Mouse (Mus musculus): ENCODE measurements around the gene Col27a1. TPM values are rescaled to one million over a fixed set of nuclear protein-coding genes. Genes with fewer than 3 reads are reported as not detected.
A peak's percentile ranks its signal among the peaks of the same experiment; 100 is the strongest.

The Col27a1 gene
- polyA plus RNA-seq, 1 experiment from 2014 or later, result 4.3 TPM

DNA sequence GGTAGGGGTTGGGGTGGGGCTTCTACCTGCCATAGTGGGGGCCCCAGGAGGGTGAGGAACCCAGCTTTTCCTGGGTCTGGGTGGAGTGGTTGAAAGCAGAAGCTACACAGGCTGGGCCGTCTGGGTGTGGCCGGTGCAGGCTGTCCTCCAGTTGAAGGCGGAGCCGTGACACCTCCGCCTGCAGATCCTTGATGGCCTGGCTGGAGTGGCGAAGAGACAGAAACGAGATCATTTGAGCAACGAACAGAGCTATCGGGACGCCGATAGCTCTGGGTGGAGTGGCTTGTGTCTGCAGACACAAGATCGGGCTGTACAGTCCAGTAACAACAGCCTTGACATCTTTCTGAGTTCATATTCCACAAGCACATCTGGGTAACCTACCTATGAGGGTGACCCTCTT lies 160.5 kb downstream of the Col27a1 start:
- 57% methylated on average over 12 of the region's 12 CpGs for whole genome bisulfite sequencing
- Histone ChIP-seq H3K9me3 (no peaks in the 10 kb centered on the region), H3K4me3 (no peak overlapping the region), H3K27me3 (ENCODE audit: insufficient read depth, poor library complexity, severe bottlenecking) (0 out of 2 replicates have a peak, but pooled peaks cover 7% of the 10 kb centered on the region), H3K4me1 (0 out of 2 replicates have a peak, but pooled peaks cover 3% of the 10 kb centered on the region), H3K36me3 (peaks cover 43% of the 10 kb centered on the region), H3K27ac (no peak overlapping the region)
- no peak for DNase-seq (ENCODE audit: low spot score)

DNA sequence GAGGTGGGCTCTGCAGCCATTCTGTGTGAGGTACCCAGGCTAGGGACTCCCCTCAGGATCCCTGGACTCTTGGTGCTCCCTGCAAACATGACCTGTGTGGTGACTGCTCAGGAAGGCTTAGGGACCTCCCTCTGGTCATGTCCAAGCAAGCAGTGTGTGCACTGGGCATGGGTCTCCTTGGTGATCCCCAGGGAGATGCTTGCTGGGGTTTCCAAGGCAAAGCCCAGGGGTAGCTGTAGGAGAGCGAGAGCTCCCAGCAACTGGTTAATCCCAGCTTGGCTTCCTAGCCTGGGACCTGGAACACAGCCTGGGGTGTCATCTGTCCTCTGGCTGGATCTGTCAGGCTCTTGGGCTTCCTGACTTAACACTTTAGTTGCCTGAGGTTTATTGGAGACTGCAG lies 161.6 kb downstream of the Col27a1 start:
- 78% methylated on average over 1 of the region's 1 CpGs for WGBS
- H3K27ac ChIP-seq, result no peak overlapping the region
- H3K9me3 ChIP-seq, result no peaks in the 10 kb centered on the region
- H3K4me1 ChIP-seq, result 0 out of 2 replicates have a peak, but pooled peaks cover 3% of the 10 kb centered on the region
- H3K4me3 ChIP-seq, result no peak overlapping the region
- 0 out of 2 replicates have a peak, but pooled peaks cover 7% of the 10 kb centered on the region for H3K27me3 ChIP-seq (ENCODE audit: insufficient read depth, poor library complexity, severe bottlenecking)
- no peak for DNase-seq (ENCODE audit: low spot score)
- H3K36me3 ChIP-seq, result peaks cover 41% of the 10 kb centered on the region

DNA sequence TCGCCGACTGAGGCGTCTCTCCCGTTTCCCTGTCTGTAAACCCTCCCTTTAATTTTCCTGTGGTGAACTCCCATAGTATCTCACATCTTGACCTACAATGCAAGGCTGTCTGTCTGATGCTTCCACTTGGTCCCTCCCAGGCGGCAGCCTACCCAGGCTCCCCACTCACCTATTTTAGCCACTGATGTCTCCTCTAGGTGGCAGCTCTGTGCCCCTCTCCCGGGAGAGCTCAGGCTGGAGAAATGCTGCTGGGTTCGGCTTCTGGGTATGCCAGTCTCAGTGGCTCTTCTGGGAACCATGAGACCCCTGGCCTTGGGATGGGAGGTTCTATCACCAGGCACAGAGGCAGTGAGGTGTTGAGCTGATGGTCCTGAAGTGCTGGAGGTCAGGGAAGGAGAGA lies 163.7 kb downstream of the Col27a1 start:
- Histone ChIP-seq H3K4me3 (no peak overlapping the region), H3K27me3 (ENCODE audit: insufficient read depth, poor library complexity, severe bottlenecking) (0 out of 2 replicates have a peak, but pooled peaks cover 7% of the 10 kb centered on the region), H3K27ac (no peak overlapping the region), H3K36me3 (peaks cover 54% of the 10 kb centered on the region), H3K9me3 (no peaks in the 10 kb centered on the region), H3K4me1 (0 out of 2 replicates have a peak, but pooled peaks cover 3% of the 10 kb centered on the region)
- DNase-seq (ENCODE audit: low spot score), result no peak
- WGBS, result 67% methylated on average over 7 of the region's 7 CpGs

DNA sequence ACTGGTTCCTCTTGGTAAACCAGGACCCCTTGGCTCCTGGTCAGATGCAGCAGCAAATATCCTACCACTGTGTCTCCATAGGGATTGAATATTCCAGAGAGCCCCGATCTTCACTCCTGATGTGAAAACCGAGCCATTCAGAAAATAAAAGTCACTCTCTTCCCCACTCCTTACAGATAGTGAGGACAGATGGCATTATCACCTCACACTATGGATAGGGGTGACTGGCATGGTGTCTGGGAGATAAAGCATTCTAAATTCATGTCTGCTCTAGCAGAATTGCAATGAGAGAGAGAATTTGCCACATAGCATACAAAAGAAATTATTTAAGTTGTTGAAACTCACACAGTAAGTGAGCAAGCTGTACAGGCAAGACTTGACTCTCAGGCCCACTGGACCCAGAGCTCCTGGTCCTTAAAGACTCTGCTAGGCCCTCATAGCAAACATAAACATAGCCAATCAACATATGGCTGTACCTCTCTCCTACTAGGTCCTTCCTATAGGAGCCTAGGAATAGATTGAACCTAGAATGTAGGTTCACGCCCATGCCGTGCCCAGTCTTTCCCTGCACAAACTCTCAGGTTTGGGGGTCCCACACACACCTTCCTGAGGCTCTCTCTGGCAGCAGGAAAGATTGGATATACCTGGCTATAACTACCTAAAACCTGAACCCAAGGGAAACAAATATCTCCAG lies 169.0 kb downstream of the Col27a1 start:
- DNase-seq (ENCODE audit: low spot score), result no peak
- WGBS, result 72% methylated on average over 4 of the region's 4 CpGs
- Histone ChIP-seq H3K4me1 (no peaks in the 10 kb centered on the region), H3K27ac (no peak overlapping the region), H3K9me3 (no peaks in the 10 kb centered on the region), H3K36me3 (peaks cover 43% of the 10 kb centered on the region), H3K4me3 (no peak overlapping the region), H3K27me3 (ENCODE audit: insufficient read depth, poor library complexity, severe bottlenecking) (no peaks in the 10 kb centered on the region)

DNA sequence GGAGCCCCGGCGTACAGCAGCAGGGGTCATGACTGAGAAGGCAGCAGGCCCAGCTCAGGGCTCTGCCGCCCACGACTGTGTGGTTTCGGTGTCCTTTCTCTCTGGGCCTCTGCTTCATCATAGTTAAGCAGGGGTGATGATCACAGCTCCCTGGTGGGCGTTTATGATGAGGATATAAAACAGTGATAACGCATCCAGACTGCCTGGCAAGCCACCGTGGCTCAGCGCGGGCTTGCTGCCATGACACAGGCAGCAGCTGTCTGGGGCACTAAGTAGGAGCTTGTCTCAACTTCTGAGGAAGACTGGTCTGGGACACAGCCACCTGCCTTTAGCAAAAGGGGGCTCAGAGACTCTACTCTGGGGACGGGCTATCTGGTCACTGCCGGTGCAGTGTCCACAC lies 169.7 kb downstream of the Col27a1 start:
- WGBS, result 89% methylated on average over 12 of the region's 12 CpGs
- Histone ChIP-seq H3K4me1 (no peaks in the 10 kb centered on the region), H3K27me3 (ENCODE audit: insufficient read depth, poor library complexity, severe bottlenecking) (no peaks in the 10 kb centered on the region), H3K9me3 (no peaks in the 10 kb centered on the region), H3K36me3 (peaks cover 43% of the 10 kb centered on the region), H3K27ac (no peak overlapping the region), H3K4me3 (no peak overlapping the region)
- no peak for DNase-seq (ENCODE audit: low spot score)

DNA sequence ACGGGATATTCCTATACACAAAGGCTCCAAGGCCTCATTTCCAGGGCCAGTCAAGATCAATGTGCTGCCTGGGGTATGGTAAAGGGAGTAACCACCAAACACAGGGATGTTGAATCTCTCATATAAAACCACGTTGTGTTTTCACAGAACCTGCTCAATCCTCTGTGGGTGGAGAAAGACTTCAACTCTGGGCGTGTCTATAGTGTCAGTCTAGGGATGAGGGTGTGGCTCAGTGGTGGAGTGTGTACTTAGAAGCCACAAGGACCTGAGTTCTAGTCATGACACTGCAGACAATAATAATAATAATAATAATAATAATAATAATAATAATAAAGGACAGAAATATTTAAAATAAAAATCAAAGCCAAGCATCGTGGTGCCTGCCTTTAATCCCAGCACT lies 170.5 kb downstream of the Col27a1 start:
- H3K36me3 ChIP-seq, result peaks cover 43% of the 10 kb centered on the region
- H3K27ac ChIP-seq, result no peak overlapping the region
- no peaks in the 10 kb centered on the region for H3K9me3 ChIP-seq
- peaks cover 4% of the 10 kb centered on the region for H3K4me1 ChIP-seq
- no peak for DNase-seq (ENCODE audit: low spot score)
- no peaks in the 10 kb centered on the region for H3K27me3 ChIP-seq (ENCODE audit: insufficient read depth, poor library complexity, severe bottlenecking)
- whole genome bisulfite sequencing, result 89% methylated on average over 4 of the region's 4 CpGs
- no peak overlapping the region for H3K4me3 ChIP-seq

MicroRNA genes within 50 kb of the gene (microRNA counts, 519-probe panel; counts per million panel counts)
- not detected for microRNA mmu-miR-455

Small RNA genes lying within 50 kb of the gene (microRNA-seq; reads per million reads assigned to microRNA genes)
- 463 reads per million, percentile 71 among the genes with 10 or more reads in this experiment for gene Mir455

Other genes starting within 250 kb of the Col27a1 start
- 9.5 and 18.1 TPM in 2 replicates for gene Zfp618, start 248.4 kb upstream of the Col27a1 start, polyA plus RNA-seq (2016; fragmentation: Nextera tagmentation; extraction: Ambion mirVana)
- 5.8 and 158 TPM in 2 replicates for gene Ambp, start 59.2 kb upstream of the Col27a1 start, polyA plus RNA-seq (2016; fragmentation: Nextera tagmentation; extraction: Ambion mirVana)
- gene Kif12, start 41.9 kb upstream of the Col27a1 start, polyA plus RNA-seq (2016; fragmentation: Nextera tagmentation; extraction: Ambion mirVana), result 0.12 and 3.4 TPM in 2 replicates
- gene Orm1, start 130.6 kb downstream of the Col27a1 start, polyA plus RNA-seq (2016; fragmentation: Nextera tagmentation; extraction: Ambion mirVana), result not detected in 2 replicates
- gene Orm3, start 142.2 kb downstream of the Col27a1 start, polyA plus RNA-seq (2016; fragmentation: Nextera tagmentation; extraction: Ambion mirVana), result not detected in 2 replicates
- gene Orm2, start 148.4 kb downstream of the Col27a1 start, polyA plus RNA-seq (2016; fragmentation: Nextera tagmentation; extraction: Ambion mirVana), result not detected in 2 replicates
- gene Akna, start 189.3 kb downstream of the Col27a1 start, polyA plus RNA-seq (2016; fragmentation: Nextera tagmentation; extraction: Ambion mirVana), result 4.6 and 9.0 TPM in 2 replicates